Mouse (Mus musculus) kidney, adult 8-10 months (tissue): ENCODE data around the gene Cd2bp2.

Experiments
- DNase-seq, 2 experiments: peaks; one replicate each; pipeline ENCODE4 v3.0.0; 2022

The Cd2bp2 gene

GRCm38 (mm10) chr7:127195544-127196295 lies at the start of gene Cd2bp2:
Gene Cd2bp2, minus strand, starts transcription at chr7:127196050.
- DNase-seq: peak; percentile 97 to 98

GRCm38 (mm10) chr7:127244658-127245510 lies 49.0 kb upstream of the Cd2bp2 start:
- DNase-seq: no peak

GRCm38 (mm10) chr7:127243870-127244657 lies 48.2 kb upstream of the Cd2bp2 start, which contains the start of gene Zfp771:
Gene Zfp771, plus strand, starts transcription at chr7:127244274.
- DNase-seq: peak; percentile 96 to 97

- DNase-seq: no peak
Observed at GRCm38 (mm10) chr7:127243361-127243867, 47.6 kb upstream of the Cd2bp2 start.

GRCm38 (mm10) chr7:127234777-127235176 lies 38.9 kb upstream of the Cd2bp2 start:
- DNase-seq: no peak

GRCm38 (mm10) chr7:127233765-127234164 lies 37.9 kb upstream of the Cd2bp2 start:
- no peak for DNase-seq

- DNase-seq: peak in 1 of 2 experiments; percentile 30
Observed at GRCm38 (mm10) chr7:127233368-127233749, 37.5 kb upstream of the Cd2bp2 start.

GRCm38 (mm10) chr7:127232622-127233367 lies 36.9 kb upstream of the Cd2bp2 start, which contains the start of the genes Zfp553 and Sept1:
Gene Zfp553, plus strand, starts transcription at chr7:127233061.
Gene Sept1, minus strand, starts transcription at chr7:127233130.
- peak; percentile 80 to 84 for DNase-seq

GRCm38 (mm10) chr7:127231826-127232621 lies 36.2 kb upstream of the Cd2bp2 start:
- no peak for DNase-seq

- DNase-seq: no peak
Observed at GRCm38 (mm10) chr7:127231376-127231775, 35.5 kb upstream of the Cd2bp2 start.

GRCm38 (mm10) chr7:127228615-127229303 lies 32.9 kb upstream of the Cd2bp2 start:
- DNase-seq: peak; percentile 73 to 86

GRCm38 (mm10) chr7:127225147-127225995 lies 29.5 kb upstream of the Cd2bp2 start:
- no peak for DNase-seq

GRCm38 (mm10) chr7:127224616-127225015 lies 28.8 kb upstream of the Cd2bp2 start:
- DNase-seq: no peak

GRCm38 (mm10) chr7:127223515-127224478 lies 27.9 kb upstream of the Cd2bp2 start:
- DNase-seq: no peak

GRCm38 (mm10) chr7:127223106-127223505 lies 27.3 kb upstream of the Cd2bp2 start:
- no peak for DNase-seq

- no peak for DNase-seq
Observed at GRCm38 (mm10) chr7:127220440-127220839, 24.6 kb upstream of the Cd2bp2 start.

- DNase-seq: no peak
Observed at GRCm38 (mm10) chr7:127218670-127219069, 22.8 kb upstream of the Cd2bp2 start.
